Mouse (Mus musculus) heart, postnatal 0 days (tissue): ENCODE measurements around the gene Ddn. TPM values are rescaled to one million over a fixed set of nuclear protein-coding genes. Genes with fewer than 3 reads are reported as not detected.

Experiments used
- ATAC-seq: fragments of 200-750 bp; cut with Nextera tagmentation; 2 replicates; pipeline ENCODE4 v1.8.0; 2017; ENCODE audit warnings: low read depth, moderate number of reproducible peaks, moderate library complexity; ENCODE audit not compliant: insufficient read depth
- DNase-seq: peaks from one replicate; pipeline ENCODE4 v3.0.0-alpha.2; 2016; ENCODE audit warnings: low spot score
- H3K27ac ChIP-seq: fragments of 300-500 bp; sonication (generic); 2 replicates; pipeline ENCODE4 v1.5.1; 2014; ENCODE audit warnings: low read depth, mild to moderate bottlenecking
- H3K27me3 ChIP-seq: fragments of 300-500 bp; sonication (generic); 2 replicates; pipeline ENCODE4 v1.6.1; 2014; ENCODE audit warnings: low read length, mixed read lengths; ENCODE audit not compliant: control insufficient read depth, insufficient read depth
- H3K36me3 ChIP-seq: fragments of 300-500 bp; sonication (generic); replicated peaks from 2 replicates; pipeline ENCODE4 v1.6.1; 2014; ENCODE audit warnings: low read length, mixed read lengths; ENCODE audit not compliant: control insufficient read depth, insufficient read depth
- H3K4me1 ChIP-seq: fragments of 300-500 bp; sonication (generic); 2 replicates; pipeline ENCODE4 v1.6.1; 2014; ENCODE audit warnings: antibody characterized with exemption; ENCODE audit not compliant: control insufficient read depth, insufficient read depth
- H3K4me2 ChIP-seq: fragments of 300-500 bp; sonication (generic); 2 replicates; pipeline ENCODE4 v1.6.1; 2014; ENCODE audit warnings: low read depth, mild to moderate bottlenecking, low read length, moderate library complexity
- H3K4me3 ChIP-seq: fragments of 300-500 bp; sonication (generic); 2 replicates; pipeline ENCODE4 v1.5.1; 2014; ENCODE audit warnings: low read depth, low read length
- H3K9ac ChIP-seq: fragments of 300-500 bp; sonication (generic); replicated peaks from 2 replicates; pipeline ENCODE4 v1.6.1; 2014; ENCODE audit warnings: low read depth, low read length, mixed read lengths
- H3K9me3 ChIP-seq: fragments of 300-500 bp; sonication (generic); replicated peaks from 2 replicates; pipeline ENCODE4 v1.6.1; 2016; ENCODE audit warnings: low read length; ENCODE audit not compliant: control insufficient read depth
- CTCF ChIP-seq: IDR thresholded peaks from 2 replicates; pipeline ENCODE4 v1.5.1; 2016; ENCODE audit warnings: antibody characterized with exemption, control low read depth, low read depth
- EP300 ChIP-seq: IDR thresholded peaks from 2 replicates; pipeline ENCODE4 v1.6.1; 2016; ENCODE audit warnings: antibody characterized with exemption, low read depth
- WGBS: fragments of 180-500 bp; shearing (Covaris S2); extraction: QIAGEN DNeasy Blood & Tissue Kit; methylation state at CpG from one replicate; pipeline ENCODE4 v1.1.7; 2014; 5-methylcytosine and 5-hydroxymethylcytosine counted together
- polyA plus RNA-seq: library from polyadenylated mRNA; unstranded; fragments of >200 nt; fragmentation: Nextera tagmentation; extraction: Ambion mirVana; gene quantifications from 2 replicates; pipeline ENCODE4 v1.2.1, GENCODE M21; 2015
- total RNA-seq: library from RNA; depleted of rRNA; stranded (reverse); fragments of >200 nt; gene quantifications from 2 replicates; pipeline ENCODE4 v1.2.3, GENCODE M21; 2014; ENCODE audit warnings: low replicate concordance

Gene Ddn
- total and polyA plus RNA-seq, 2 experiments from 2014 or later: 0.11 to 1.4 TPM

GRCm38 (mm10) chr15:98807895-98808650 is 1.2 kb downstream of the Ddn start:
- no peak for DNase-seq
- under 1% methylated on average over 34 of the region's 34 CpGs for WGBS
- no peak overlapping the region for H3K27ac ChIP-seq

GRCm38 (mm10) chr15:98806809-98807770 is 2.2 kb downstream of the Ddn start:
- H3K9me3 ChIP-seq: no peaks in the 10 kb centered on the region
- ATAC-seq: 0 out of 2 replicates have a peak, but pooled peaks have one; percentile 0
- H3K9ac ChIP-seq: peak overlapping the region; percentile 15; the same call in 1 of the 2 replicates
- peak overlapping the region; percentile 43 for H3K4me3 ChIP-seq
- H3K27me3 ChIP-seq: peaks cover 69% of the 10 kb centered on the region
- no peak for TF ChIP-seq EP300
- no peak for TF ChIP-seq CTCF
- no peak overlapping the region for H3K27ac ChIP-seq
- peak overlapping the region; percentile 68 for H3K4me2 ChIP-seq
- no peak for DNase-seq
- H3K4me1 ChIP-seq: peaks cover 28% of the 10 kb centered on the region
- 3% methylated on average over 56 of the region's 58 CpGs for WGBS
- 0 out of 2 replicates have a peak, but pooled peaks cover 9% of the 10 kb centered on the region for H3K36me3 ChIP-seq

More at GRCm38 (mm10) chr15:98807895-98808650, 1.2 kb downstream of the Ddn start:
- H3K4me1 ChIP-seq: peaks cover 28% of the 10 kb centered on the region
- H3K9ac ChIP-seq: peak overlapping the region; percentile 15; the same call in 1 of the 2 replicates
- peaks cover 60% of the 10 kb centered on the region for H3K27me3 ChIP-seq
- peak; percentile 45; the same call in 1 of the 2 replicates for ATAC-seq
- H3K36me3 ChIP-seq: peaks cover 18% of the 10 kb centered on the region
- peak overlapping the region; percentile 68 for H3K4me2 ChIP-seq
- peak overlapping the region; percentile 43 for H3K4me3 ChIP-seq
- TF ChIP-seq CTCF (0 out of 2 replicates have a peak, but pooled peaks have one; percentile 7), EP300 (no peak)
- H3K9me3 ChIP-seq: no peaks in the 10 kb centered on the region

GRCm38 (mm10) chr15:98806071-98806808 is 3.0 kb downstream of the Ddn start:
- H3K9ac ChIP-seq: no peak overlapping the region

GRCm38 (mm10) chr15:98805324-98806040 is 3.8 kb downstream of the Ddn start:
- TF ChIP-seq EP300 (no peak), CTCF (peak; percentile 68)
- H3K4me3 ChIP-seq: peak overlapping the region; percentile 50
- DNase-seq: peak; percentile 73
- H3K27ac ChIP-seq: no peak overlapping the region
- ATAC-seq: peak; percentile 22; the same call in 1 of the 2 replicates
- no peaks in the 10 kb centered on the region for H3K9me3 ChIP-seq
- H3K9ac ChIP-seq: no peak overlapping the region; the same call in 1 of the 2 replicates
- 3% methylated on average over 64 of the region's 64 CpGs for WGBS
- H3K36me3 ChIP-seq: no peaks in the 10 kb centered on the region
- H3K4me1 ChIP-seq: peaks cover 28% of the 10 kb centered on the region
- peak overlapping the region; percentile 74 for H3K4me2 ChIP-seq
- peaks cover 85% of the 10 kb centered on the region for H3K27me3 ChIP-seq

More at GRCm38 (mm10) chr15:98806071-98806808, 3.0 kb downstream of the Ddn start:
- Histone ChIP-seq H3K4me2 (peak overlapping the region; percentile 74), H3K27ac (no peak overlapping the region), H3K36me3 (0 out of 2 replicates have a peak, but pooled peaks cover 6% of the 10 kb centered on the region), H3K27me3 (peaks cover 78% of the 10 kb centered on the region), H3K4me1 (peaks cover 28% of the 10 kb centered on the region), H3K9me3 (no peaks in the 10 kb centered on the region), H3K4me3 (peak overlapping the region; percentile 50)
- WGBS: 27% methylated on average over 30 of the region's 30 CpGs
- ATAC-seq: no peak
- no peak for TF ChIP-seq CTCF
- TF ChIP-seq EP300: no peak
- DNase-seq: no peak
